Mouse (Mus musculus) hindbrain, embryonic 16.5 days (tissue): Measurements from ENCODE around the gene Scel. TPM values are rescaled to one million over a fixed set of nuclear protein-coding genes. Genes with fewer than 3 reads are reported as not detected.
A peak's percentile ranks its signal among the peaks of the same experiment; 100 is the strongest.

Source experiments
- ATAC-seq: fragments of 200-750 bp; cut with Nextera tagmentation; 2 replicates; pipeline ENCODE4 v1.8.0; 2017; ENCODE audit warnings: moderate TSS enrichment, moderate library complexity
- H3K27ac ChIP-seq: fragments of 300-500 bp; sonication (generic); 2 replicates; pipeline ENCODE4 v1.5.1; 2014; ENCODE audit warnings: low read depth, mild to moderate bottlenecking, control low read depth, low read length, moderate library complexity
- H3K27me3 ChIP-seq: fragments of 300-500 bp; sonication (generic); replicated peaks from 2 replicates; pipeline ENCODE4 v1.6.1; 2014; ENCODE audit warnings: low read length; ENCODE audit not compliant: control insufficient read depth, insufficient read depth
- H3K36me3 ChIP-seq: fragments of 300-500 bp; sonication (generic); 2 replicates; pipeline ENCODE4 v1.6.1; 2014; ENCODE audit warnings: mild to moderate bottlenecking, low read length, moderate library complexity, mixed read lengths; ENCODE audit not compliant: control insufficient read depth, insufficient read depth
- H3K4me1 ChIP-seq: fragments of 300-500 bp; sonication (generic); 2 replicates; pipeline ENCODE4 v1.6.1; 2014; ENCODE audit warnings: low read depth, low read length; ENCODE audit not compliant: control insufficient read depth, insufficient read depth
- H3K4me2 ChIP-seq: fragments of 300-500 bp; sonication (generic); 2 replicates; pipeline ENCODE4 v1.6.1; 2014; ENCODE audit warnings: mild to moderate bottlenecking, low read length, control low read depth, moderate library complexity
- H3K4me3 ChIP-seq: fragments of 300-500 bp; sonication (generic); 2 replicates; pipeline ENCODE4 v1.5.1; 2014; ENCODE audit warnings: mild to moderate bottlenecking, low read length, control low read depth, moderate library complexity
- H3K9ac ChIP-seq: fragments of 300-500 bp; sonication (generic); 2 replicates; pipeline ENCODE4 v1.6.1; 2014; ENCODE audit warnings: low read depth, mild to moderate bottlenecking, control low read depth, low read length, moderate library complexity
- H3K9me3 ChIP-seq: fragments of 300-500 bp; sonication (generic); 2 replicates; pipeline ENCODE4 v1.6.1; 2014; ENCODE audit warnings: mild to moderate bottlenecking, low read length, moderate library complexity; ENCODE audit not compliant: control insufficient read depth
- WGBS: fragments of 180-500 bp; shearing (Covaris S2); extraction: QIAGEN DNeasy Blood & Tissue Kit; methylation state at CpG from one replicate; pipeline ENCODE4 v1.1.7; 2014; 5-methylcytosine and 5-hydroxymethylcytosine counted together
- polyA plus RNA-seq: library from polyadenylated mRNA; unstranded; fragments of >200 nt; fragmentation: Nextera tagmentation; extraction: Ambion mirVana; gene quantifications from 2 replicates; pipeline ENCODE4 v1.2.1, GENCODE M21; 2015

Gene Scel
- polyA plus RNA-seq, 1 experiment from 2014 or later = 0.14 TPM

DNA sequence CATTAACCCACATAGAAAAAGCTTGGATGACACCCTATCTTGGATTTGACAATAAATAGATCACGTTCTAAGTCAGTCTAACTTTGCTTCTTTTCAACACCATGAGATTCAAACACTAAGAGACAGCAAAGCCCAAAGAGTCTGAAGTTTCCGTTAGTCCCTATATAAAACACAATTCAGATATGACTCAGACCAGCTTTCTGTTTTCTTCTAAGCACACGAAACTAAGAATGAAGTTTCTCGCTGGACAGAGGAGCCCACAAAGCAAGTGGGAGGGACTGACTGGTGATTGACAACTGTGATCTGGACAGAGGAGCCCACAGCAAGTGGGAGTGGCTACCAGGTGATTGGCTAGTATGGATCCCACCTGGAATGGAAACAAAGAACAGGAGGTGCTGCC, 106.6 kb downstream of the Scel start:
- 94% methylated on average over 4 of the region's 4 CpGs for WGBS
- no peak for ATAC-seq
- H3K9me3 ChIP-seq = no peaks in the 10 kb centered on the region
- no peaks in the 10 kb centered on the region for H3K27me3 ChIP-seq
- H3K4me2 ChIP-seq = no peak overlapping the region
- no peaks in the 10 kb centered on the region for H3K36me3 ChIP-seq
- H3K9ac ChIP-seq = no peak overlapping the region
- H3K27ac ChIP-seq = no peak overlapping the region
- H3K4me3 ChIP-seq = no peak overlapping the region
- H3K4me1 ChIP-seq = no peaks in the 10 kb centered on the region

DNA sequence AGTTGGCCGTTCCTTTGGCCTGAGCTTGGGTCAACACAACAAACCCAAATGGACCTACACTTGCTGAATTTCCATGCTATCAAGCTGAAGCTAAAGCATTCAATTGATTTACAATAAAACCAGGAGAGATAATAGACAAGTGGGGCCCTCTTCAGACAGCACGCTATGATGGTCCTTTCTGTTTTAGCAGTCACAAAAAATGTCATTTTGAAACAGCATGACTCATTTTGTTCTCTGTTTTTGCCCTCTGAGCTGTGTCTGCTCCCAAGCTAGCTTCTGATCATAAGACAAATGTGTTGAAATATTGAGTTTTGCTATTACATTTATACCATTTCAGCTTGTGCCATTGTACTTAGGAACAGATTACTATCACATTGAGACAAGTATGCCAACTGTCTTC, 108.1 kb downstream of the Scel start:
- no peaks in the 10 kb centered on the region for H3K9me3 ChIP-seq
- no peaks in the 10 kb centered on the region for H3K36me3 ChIP-seq
- no peak overlapping the region for H3K4me3 ChIP-seq
- no peak overlapping the region for H3K9ac ChIP-seq
- no peaks in the 10 kb centered on the region for H3K27me3 ChIP-seq
- 96% methylated on average over 2 of the region's 2 CpGs for WGBS
- no peak overlapping the region for H3K27ac ChIP-seq
- H3K4me1 ChIP-seq = no peaks in the 10 kb centered on the region
- no peak for ATAC-seq
- H3K4me2 ChIP-seq = no peak overlapping the region

GRCm38 (mm10) chr14:103626100-103626499, 113.0 kb downstream of the Scel start:
- H3K9ac ChIP-seq = no peak overlapping the region
- H3K4me1 ChIP-seq = no peaks in the 10 kb centered on the region
- H3K27ac ChIP-seq = no peak overlapping the region
- H3K9me3 ChIP-seq = no peaks in the 10 kb centered on the region
- no peak for ATAC-seq
- no peaks in the 10 kb centered on the region for H3K27me3 ChIP-seq
- 92% methylated on average over 6 of the region's 6 CpGs for WGBS
- no peak overlapping the region for H3K4me2 ChIP-seq
- no peak overlapping the region for H3K4me3 ChIP-seq
- H3K36me3 ChIP-seq = no peaks in the 10 kb centered on the region

DNA sequence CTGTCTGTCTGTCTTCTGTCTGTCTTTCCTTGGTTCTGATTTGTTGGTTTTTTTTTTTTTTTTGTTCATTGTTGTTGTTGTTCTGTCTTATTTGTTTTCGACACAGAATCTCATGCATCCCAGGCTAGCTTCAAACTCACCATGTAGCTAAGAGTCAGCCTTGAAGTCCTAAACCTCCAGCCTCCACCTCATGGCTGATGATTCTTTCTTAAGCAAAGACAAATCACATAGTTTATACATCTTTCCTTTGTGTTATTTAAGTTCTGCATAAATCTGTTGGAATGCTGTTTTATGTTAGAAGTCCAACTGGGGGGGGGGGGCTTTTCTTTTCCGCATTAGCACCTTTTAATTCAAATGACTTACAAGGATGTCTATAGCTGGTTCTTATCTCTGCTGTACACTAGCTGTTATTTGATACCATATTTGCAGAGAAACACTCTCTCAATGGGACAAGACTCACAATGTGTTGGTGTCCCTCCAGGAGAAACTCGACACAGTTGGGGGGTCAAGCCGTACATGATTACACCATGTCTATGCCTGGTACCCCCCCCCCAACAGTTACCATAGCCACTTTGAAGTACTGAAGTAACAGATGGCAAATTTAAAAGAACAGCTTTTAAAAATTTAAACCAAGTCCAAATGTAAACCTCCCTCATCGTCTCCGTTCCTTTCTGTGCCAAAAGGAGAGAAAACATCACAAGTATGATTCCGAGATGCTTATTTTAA, 116.7 kb downstream of the Scel start:
- Histone ChIP-seq H3K36me3 (no peaks in the 10 kb centered on the region), H3K4me3 (no peak overlapping the region), H3K4me2 (no peak overlapping the region), H3K9me3 (no peaks in the 10 kb centered on the region), H3K27me3 (no peaks in the 10 kb centered on the region), H3K9ac (no peak overlapping the region), H3K4me1 (no peaks in the 10 kb centered on the region), H3K27ac (no peak overlapping the region)
- ATAC-seq = no peak
- 89% methylated on average over 7 of the region's 7 CpGs for WGBS

DNA sequence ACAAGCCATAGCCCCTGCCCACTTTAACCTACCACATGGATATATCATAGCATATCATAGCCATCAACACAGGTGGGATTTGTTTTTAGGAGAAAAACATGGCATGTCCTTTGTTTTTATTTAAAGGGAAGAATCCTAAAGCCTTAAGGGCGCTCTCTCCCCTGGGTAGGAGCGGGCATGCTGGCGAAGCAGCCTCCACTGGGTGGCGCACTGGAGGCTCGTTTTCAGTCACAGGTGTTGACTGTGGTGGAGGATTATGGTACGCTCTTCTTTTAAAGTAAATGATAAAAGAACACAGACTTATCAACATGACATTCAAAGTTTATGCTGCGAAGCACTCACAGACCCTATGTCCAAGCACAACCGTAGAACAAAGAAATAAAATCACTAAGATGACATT, 117.4 kb downstream of the Scel start:
- no peak for ATAC-seq
- 77% methylated on average over 8 of the region's 8 CpGs for WGBS
- no peaks in the 10 kb centered on the region for H3K27me3 ChIP-seq
- no peak overlapping the region for H3K4me3 ChIP-seq
- H3K4me1 ChIP-seq = no peaks in the 10 kb centered on the region
- H3K36me3 ChIP-seq = no peaks in the 10 kb centered on the region
- no peak overlapping the region for H3K9ac ChIP-seq
- no peak overlapping the region for H3K4me2 ChIP-seq
- H3K27ac ChIP-seq = no peak overlapping the region
- no peaks in the 10 kb centered on the region for H3K9me3 ChIP-seq

- Histone ChIP-seq H3K4me3 (no peak overlapping the region), H3K9ac (no peak overlapping the region), H3K4me1 (peaks cover 6% of the 10 kb centered on the region; the same call in 1 of the 2 replicates), H3K27ac (no peak overlapping the region), H3K4me2 (no peak overlapping the region), H3K27me3 (no peaks in the 10 kb centered on the region), H3K9me3 (no peaks in the 10 kb centered on the region), H3K36me3 (no peaks in the 10 kb centered on the region)
- no peak for ATAC-seq
- whole genome bisulfite sequencing = 21% methylated on average over 3 of the region's 3 CpGs
Measured at GRCm38 (mm10) chr14:103643933-103644332, 130.8 kb downstream of the Scel start.

GRCm38 (mm10) chr14:103647981-103648380, 134.8 kb downstream of the Scel start:
- H3K27ac ChIP-seq = no peak overlapping the region
- no peak for ATAC-seq
- no peak overlapping the region for H3K9ac ChIP-seq
- H3K4me2 ChIP-seq = no peak overlapping the region; the same call in 1 of the 2 replicates
- H3K36me3 ChIP-seq = no peaks in the 10 kb centered on the region
- no peaks in the 10 kb centered on the region for H3K27me3 ChIP-seq
- no peak overlapping the region for H3K4me3 ChIP-seq
- no peaks in the 10 kb centered on the region for H3K9me3 ChIP-seq
- peaks cover 19% of the 10 kb centered on the region for H3K4me1 ChIP-seq
- 46% methylated on average over 2 of the region's 2 CpGs for WGBS

GRCm38 (mm10) chr14:103648623-103649255, 135.6 kb downstream of the Scel start:
- peak overlapping the region; percentile 19 for H3K4me3 ChIP-seq
- ATAC-seq = no peak
- no peaks in the 10 kb centered on the region for H3K9me3 ChIP-seq
- H3K4me1 ChIP-seq = peaks cover 25% of the 10 kb centered on the region
- no peaks in the 10 kb centered on the region for H3K36me3 ChIP-seq
- 22% methylated on average over 12 of the region's 12 CpGs for WGBS
- no peaks in the 10 kb centered on the region for H3K27me3 ChIP-seq
- H3K9ac ChIP-seq = no peak overlapping the region; the same call in 1 of the 2 replicates
- H3K27ac ChIP-seq = peak overlapping the region; percentile 68
- peak overlapping the region; percentile 47 for H3K4me2 ChIP-seq

- Histone ChIP-seq H3K27me3 (no peaks in the 10 kb centered on the region), H3K4me1 (peaks cover 29% of the 10 kb centered on the region), H3K4me2 (peak overlapping the region; percentile 68), H3K36me3 (no peaks in the 10 kb centered on the region), H3K9ac (no peak overlapping the region), H3K4me3 (peak overlapping the region; percentile 90), H3K27ac (no peak overlapping the region), H3K9me3 (no peaks in the 10 kb centered on the region)
- 27% methylated on average over 4 of the region's 4 CpGs for WGBS
- no peak for ATAC-seq
Measured at GRCm38 (mm10) chr14:103649302-103649701, 136.2 kb downstream of the Scel start.
